ENCODE assay signal across 14 mouse cellular contexts in the genomic region with DNA sequence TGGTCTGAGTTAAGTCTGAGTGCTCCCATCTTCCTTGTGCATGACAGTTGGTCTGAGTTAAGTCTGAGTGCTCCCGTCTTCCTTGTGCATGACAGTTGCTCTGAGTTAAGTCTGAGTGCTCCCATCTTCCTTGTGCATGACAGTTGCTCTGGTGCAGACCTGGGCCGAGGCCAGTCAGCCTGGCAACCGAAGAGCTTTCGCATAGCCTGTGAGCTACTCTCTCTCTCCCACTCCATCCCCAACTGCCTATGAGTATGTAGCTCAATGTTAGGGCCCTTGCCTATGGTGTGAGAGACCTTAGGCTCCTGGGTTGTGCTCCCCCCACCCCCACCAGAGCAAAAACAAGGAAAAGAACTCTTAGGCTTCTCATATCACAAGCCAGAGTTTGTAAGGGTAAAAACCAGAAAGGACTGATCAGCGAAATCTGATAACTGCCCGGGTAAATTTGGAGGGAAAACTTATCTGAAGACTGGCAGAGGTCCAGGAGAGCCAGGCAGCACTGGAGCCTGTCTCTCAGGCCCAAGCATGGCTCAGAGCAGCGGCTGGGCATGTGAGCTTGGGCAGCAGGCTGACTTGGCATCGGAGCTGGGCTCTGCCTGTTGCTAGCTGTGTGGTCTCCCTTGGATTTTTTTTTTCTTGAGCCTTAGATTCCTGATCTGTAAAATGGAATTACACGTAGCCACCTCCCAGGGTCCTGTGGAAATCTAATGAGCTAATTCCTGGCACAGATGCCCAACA. TPM values are rescaled to one million over a fixed set of nuclear protein-coding genes. Genes with fewer than 3 reads are reported as not detected.
A peak's percentile ranks its signal among the peaks of the same experiment; 100 is the strongest.
DNase-seq lines count a peak whose midpoint lies in the region; ATAC-seq lines count a peak whose summit lies in the region.
"Had no signal": no experiment of that assay in that cellular context is flagged by ENCODE, and none has a peak within 500 bp of the region (broad histone marks: within the 10 kb centered on the region; RNA-seq: fewer than 3 reads in every experiment).

No protein-coding gene starts in this region.

- 44% methylated on average over 9 of the region's 9 CpGs for WGBS in forebrain, embryonic 13.5 days
- WGBS in midbrain, embryonic 11.5 days, result 64% methylated on average over 9 of the region's 9 CpGs

- H3K27ac ChIP-seq in forebrain, embryonic 13.5 days, result peak overlapping the region; percentile 68
- peak overlapping the region; percentile 48; the same call in 1 of the 2 replicates for H3K27ac ChIP-seq in midbrain, embryonic 11.5 days (ENCODE audit: low read depth, low read length)
- H3K27ac ChIP-seq: liver, embryonic 15.5 days had no signal

- H3K9ac ChIP-seq in forebrain, embryonic 13.5 days, result 0 out of 2 replicates have a peak overlapping the region, but pooled peaks have one; percentile 12
- 0 out of 2 replicates have a peak overlapping the region, but pooled peaks have one; percentile 12 for H3K9ac ChIP-seq in midbrain, embryonic 11.5 days (ENCODE audit: low read length)
- H3K9ac ChIP-seq: liver, embryonic 15.5 days had no signal

- no peaks in the 10 kb centered on the region for H3K27me3 ChIP-seq in forebrain, embryonic 13.5 days
- H3K27me3 ChIP-seq in midbrain, embryonic 11.5 days (ENCODE audit: control insufficient read depth, insufficient read depth, low read length), result no peaks in the 10 kb centered on the region
- H3K27me3 ChIP-seq: CH12.LX; liver, embryonic 15.5 days had no signal

- H3K4me2 ChIP-seq in forebrain, embryonic 13.5 days, result no peak overlapping the region
- no peak overlapping the region for H3K4me2 ChIP-seq in midbrain, embryonic 11.5 days
- H3K4me2 ChIP-seq: liver, embryonic 15.5 days had no signal

- peak; percentile 46; the same call in 1 of the 2 replicates for ATAC-seq in forebrain, embryonic 13.5 days
- ATAC-seq in midbrain, embryonic 11.5 days (ENCODE audit: low FRiP score), result no peak

- H3K9me3 ChIP-seq in forebrain, embryonic 13.5 days (replicated peaks), result no peaks in the 10 kb centered on the region
- no peaks in the 10 kb centered on the region for H3K9me3 ChIP-seq in midbrain, embryonic 11.5 days (ENCODE audit: control insufficient read depth, low read length)
- H3K9me3 ChIP-seq: liver, embryonic 15.5 days had no signal

- H3K4me3 ChIP-seq in forebrain, embryonic 13.5 days, result no peak overlapping the region
- H3K4me3 ChIP-seq in midbrain, embryonic 11.5 days (ENCODE audit: low read depth, low read length), result no peak overlapping the region
- H3K4me3 ChIP-seq: liver, embryonic 15.5 days had no signal

- H3K36me3 ChIP-seq in forebrain, embryonic 13.5 days (ENCODE audit: poor library complexity, severe bottlenecking), result peaks cover 45% of the 10 kb centered on the region
- peaks cover 23% of the 10 kb centered on the region for H3K36me3 ChIP-seq in midbrain, embryonic 11.5 days (ENCODE audit: control insufficient read depth, insufficient read depth, low read length)

- peaks cover 69% of the 10 kb centered on the region for H3K4me1 ChIP-seq in forebrain, embryonic 13.5 days
- H3K4me1 ChIP-seq in midbrain, embryonic 11.5 days (ENCODE audit: control insufficient read depth, insufficient read depth, low read length), result peaks cover 52% of the 10 kb centered on the region
- H3K4me1 ChIP-seq: liver, embryonic 15.5 days had no signal

- DNase-seq in gastrocnemius, postnatal 14 days, result peak; percentile 61
- no peak for DNase-seq in gastrocnemius, postnatal 10 days
- DNase-seq in MN1 (ENCODE audit: low spot score), result peak; percentile 12
- DNase-seq in midbrain, embryonic 11.5 days (ENCODE audit: low spot score, missing footprints), result no peak
- DNase-seq in adrenal gland, postnatal 10 days, result no peak
- no peak for DNase-seq in urinary bladder, postnatal 4 days (ENCODE audit: low spot score in 2 of 2)
- DNase-seq in kidney, postnatal 10 days, result no peak
- DNase-seq: cerebellum, adult 18-20 months; heart, postnatal 36 days; thymus, postnatal 25 days had no signal

- intact Hi-C loops in gastrocnemius, postnatal 14 days (cut with DNase I; ENCODE audit: low total_unique reads), result loop anchor here (5.0 kb wide), 1 partner anchor 1019 kb away; no protein-coding TSS in a partner anchor

RNA-seq across cellular contexts. Expression of gene Rgma, which starts 46.1 kb away (rescaled TPM):
- total RNA-seq in gastrocnemius, postnatal 14 days (2021), result 10 to 100 TPM; 53.4 to 73.5 TPM
- 10 to 100 TPM; 93.3 to 94.9 TPM for total RNA-seq in gastrocnemius, postnatal 10 days (2021)
- polyA plus RNA-seq in forebrain, embryonic 13.5 days (2015; fragmentation: Nextera tagmentation; extraction: Ambion mirVana), result 24.7 and 27.6 TPM in 2 replicates
- polyA plus RNA-seq in midbrain, embryonic 11.5 days (2014; fragmentation: Nextera tagmentation; extraction: Ambion mirVana), result 43.9 and 47.5 TPM in 2 replicates
- 10 to 100 TPM; 10.3 to 20.0 TPM for total RNA-seq in adrenal gland, postnatal 10 days (2021)
- polyA plus RNA-seq: activated CD4-positive, CD25-positive, alpha-beta regulatory T cell, adult 4 months had no signal

Comparison
In these comparisons a context has a peak if more than half of its experiments do, and no peak if none do; other contexts are left out.
1. DNase-seq: peak in gastrocnemius, postnatal 14 days (single experiment) and MN1 (single experiment); none in gastrocnemius, postnatal 10 days (single experiment), midbrain, embryonic 11.5 days (single experiment), adrenal gland, postnatal 10 days (single experiment), urinary bladder, postnatal 4 days (0 of 2) and kidney, postnatal 10 days (single experiment).